Mouse (Mus musculus) spleen, adult 2 months (tissue): ENCODE data around the gene Retn. TPM values are rescaled to one million over a fixed set of nuclear protein-coding genes. Genes with fewer than 3 reads are reported as not detected.

Experiments used
- DNase-seq, 2 experiments: peaks; one replicate each; pipeline versions ENCODE4 v3.0.0 to v3.0.0-alpha.2; 2012 to 2021; ENCODE audit warnings: low spot score in 2 of 2, low read depth in 1 of 2
- H3K27ac ChIP-seq: fragments of 200-500 bp; 2 replicates; pipeline ENCODE4 v1.5.1; 2012; ENCODE audit warnings: low read length, inconsistent platforms; ENCODE audit not compliant: insufficient read depth
- H3K27me3 ChIP-seq: fragments of 200-500 bp; 2 replicates; pipeline ENCODE4 v1.6.1; 2012; ENCODE audit warnings: mild to moderate bottlenecking, moderate library complexity, low read length, inconsistent platforms; ENCODE audit not compliant: control insufficient read depth, insufficient read depth
- H3K36me3 ChIP-seq: fragments of 200-500 bp; 2 replicates; pipeline ENCODE4 v1.6.1; 2012; ENCODE audit warnings: mild to moderate bottlenecking, low read length, inconsistent platforms; ENCODE audit not compliant: control insufficient read depth, insufficient read depth
- H3K4me1 ChIP-seq: fragments of 200-500 bp; 2 replicates; pipeline ENCODE4 v1.6.1; 2011; ENCODE audit warnings: inconsistent platforms; ENCODE audit not compliant: control insufficient read depth, insufficient read depth, insufficient read length
- H3K4me3 ChIP-seq: fragments of 200-500 bp; 2 replicates; pipeline ENCODE4 v1.5.1; 2011; ENCODE audit warnings: mild to moderate bottlenecking, inconsistent platforms; ENCODE audit not compliant: insufficient read depth, insufficient read length; ENCODE audit errors: extremely low read depth
- CTCF ChIP-seq: fragments of 200-500 bp; IDR thresholded peaks from 2 replicates; pipeline ENCODE4 v1.5.1; 2011; ENCODE audit warnings: mild to moderate bottlenecking, inconsistent platforms; ENCODE audit not compliant: insufficient read depth, insufficient read length, insufficient replicate concordance; ENCODE audit errors: extremely low read depth
- POLR2A ChIP-seq: fragments of 200-500 bp; IDR thresholded peaks from 2 replicates; pipeline ENCODE4 v1.6.1; 2011; ENCODE audit warnings: low read depth, low read length, inconsistent platforms
- WGBS: fragments of 180-500 bp; shearing (Covaris S2); methylation state at CpG from one replicate; pipeline ENCODE4 v1.1.7; 2018; 5-methylcytosine and 5-hydroxymethylcytosine counted together
- polyA plus RNA-seq: library from polyadenylated mRNA; depleted of rRNA; stranded (reverse); fragments of >200 nt; gene quantifications from 2 replicates; pipeline ENCODE4 v1.2.3, GENCODE M21; 2012; rRNA removed

The Retn gene
- polyA plus RNA-seq, 1 experiment: 1.3 TPM

DNA sequence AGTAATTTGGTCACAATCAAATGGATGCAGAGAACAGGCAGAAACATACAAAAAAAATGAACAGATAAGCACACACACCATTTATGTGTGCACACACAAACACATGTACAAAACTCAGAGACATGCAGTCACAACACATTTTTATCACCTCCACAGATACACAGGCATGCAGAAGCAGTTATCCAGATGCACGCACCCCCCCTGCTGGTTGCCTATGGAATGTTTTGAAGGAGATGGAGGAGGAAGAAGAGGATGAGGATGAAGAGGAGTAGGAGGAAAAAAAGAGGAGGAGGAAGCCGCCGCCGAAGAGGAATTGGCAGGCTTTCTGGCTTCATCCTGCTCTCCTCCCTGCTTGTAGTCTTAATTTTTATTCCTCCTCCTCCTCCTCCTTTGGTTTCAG lies 50.1 kb downstream of the Retn start:
- Histone ChIP-seq H3K4me1 (peaks cover 9% of the 10 kb centered on the region; the same call in 1 of the 2 replicates), H3K36me3 (no peaks in the 10 kb centered on the region), H3K27ac (no peak overlapping the region), H3K27me3 (no peaks in the 10 kb centered on the region), H3K4me3 (no peak overlapping the region)
- DNase-seq: no peak
- 38% methylated on average over 4 of the region's 4 CpGs for WGBS
- no peak for TF ChIP-seq POLR2A
- TF ChIP-seq CTCF: no peak

DNA sequence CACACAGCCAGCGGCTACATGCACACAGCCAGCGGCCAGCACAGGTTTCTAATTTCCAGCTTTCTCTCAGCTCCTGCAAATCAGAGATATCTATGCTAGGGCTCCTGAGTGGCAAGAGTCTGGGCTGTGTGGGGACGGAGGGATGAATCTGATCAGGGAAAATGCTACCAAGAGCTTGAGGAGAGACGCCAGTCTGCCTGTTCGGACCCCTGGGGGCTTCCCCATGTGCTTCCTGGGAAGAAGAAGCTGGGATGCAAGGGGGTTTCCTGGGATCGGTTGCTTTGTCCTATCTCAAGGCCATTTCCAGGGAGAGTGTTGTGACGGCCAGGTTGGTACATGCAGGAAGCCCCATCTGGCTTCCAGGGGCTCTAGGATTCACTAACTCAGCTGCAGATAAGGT lies 52.0 kb downstream of the Retn start:
- no peak for DNase-seq
- 82% methylated on average over 7 of the region's 7 CpGs for WGBS
- TF ChIP-seq POLR2A (no peak), CTCF (no peak)
- peaks cover 21% of the 10 kb centered on the region; the same call in 1 of the 2 replicates for H3K4me1 ChIP-seq
- H3K4me3 ChIP-seq: no peak overlapping the region
- no peaks in the 10 kb centered on the region for H3K36me3 ChIP-seq
- no peaks in the 10 kb centered on the region for H3K27me3 ChIP-seq
- H3K27ac ChIP-seq: no peak overlapping the region

Other genes starting within 250 kb of the Retn start
- gene Pex11g, start 188.1 kb upstream of the Retn start, polyA plus RNA-seq: 2.6 and 2.7 TPM in 2 replicates
- 0.05 TPM in 1 of 2 replicates, not detected in the other for gene Tex45, start 184.9 kb upstream of the Retn start, polyA plus RNA-seq
- 22.9 and 32.5 TPM in 2 replicates for gene Zfp358, start 162.6 kb upstream of the Retn start, polyA plus RNA-seq
- 188 and 219 TPM in 2 replicates for gene Mcoln1, start 155.3 kb upstream of the Retn start, polyA plus RNA-seq
- 56.0 and 60.4 TPM in 2 replicates for gene Pnpla6, start 140.4 kb upstream of the Retn start, polyA plus RNA-seq
- gene C330021F23Rik, start 87.8 kb upstream of the Retn start, polyA plus RNA-seq: not detected in 2 replicates
- gene Camsap3, start 68.5 kb upstream of the Retn start, polyA plus RNA-seq: 2.1 and 2.4 TPM in 2 replicates
- gene Xab2, start 34.5 kb upstream of the Retn start, polyA plus RNA-seq: 61.9 and 71.5 TPM in 2 replicates
- 1.6 and 3.3 TPM in 2 replicates for gene Pet100, start 34.2 kb upstream of the Retn start, polyA plus RNA-seq
- gene Pcp2, start 30.2 kb upstream of the Retn start, polyA plus RNA-seq: not detected in 2 replicates
- gene Stxbp2, start 24.8 kb upstream of the Retn start, polyA plus RNA-seq: 129 and 145 TPM in 2 replicates
- 4.1 and 5.3 TPM in 2 replicates for gene Mcemp1, start 10.0 kb downstream of the Retn start, polyA plus RNA-seq
- 0.77 and 0.86 TPM in 2 replicates for gene Fcor, start 16.6 kb downstream of the Retn start, polyA plus RNA-seq
- 21.6 and 29.9 TPM in 2 replicates for gene Trappc5, start 20.5 kb downstream of the Retn start, polyA plus RNA-seq
- gene Fcer2a, start 38.4 kb downstream of the Retn start, polyA plus RNA-seq: 50.9 and 51.7 TPM in 2 replicates
- 0.69 and 1.1 TPM in 2 replicates for gene Clec4g, start 64.9 kb downstream of the Retn start, polyA plus RNA-seq
- gene Cd209a, start 93.2 kb downstream of the Retn start, polyA plus RNA-seq: 0.77 and 0.93 TPM in 2 replicates
- gene Cd209e, start 198.5 kb downstream of the Retn start, polyA plus RNA-seq: 0.07 and 0.11 TPM in 2 replicates
- gene Cd209d, start 222.8 kb downstream of the Retn start, polyA plus RNA-seq: 3.6 and 3.7 TPM in 2 replicates